Mouse (Mus musculus): ENCODE measurements around the gene Gm20388. TPM values are rescaled to one million over a fixed set of nuclear protein-coding genes. Genes with fewer than 3 reads are reported as not detected.

The Gm20388 gene
- polyA plus RNA-seq, 1 experiment from 2014 or later: 5.3 TPM

- Histone ChIP-seq H3K4me2 (no peak overlapping the region), H3K4me1 (replicated peaks; ENCODE audit: control insufficient read depth, insufficient read depth, low read length) (peaks cover 33% of the 10 kb centered on the region), H3K9me3 (ENCODE audit: control insufficient read depth, low read length) (no peaks in the 10 kb centered on the region), H3K27ac (ENCODE audit: low read depth, low read length) (no peak overlapping the region), H3K27me3 (replicated peaks; ENCODE audit: control insufficient read depth, insufficient read depth, low read length) (no peaks in the 10 kb centered on the region), H3K4me3 (ENCODE audit: low read depth, low read length) (no peak overlapping the region), H3K36me3 (ENCODE audit: control insufficient read depth, insufficient read depth, low read length) (no peaks in the 10 kb centered on the region), H3K9ac (ENCODE audit: low read depth, low read length) (no peak overlapping the region)
- 89% methylated on average over 5 of the region's 5 CpGs for WGBS
- DNase-seq (ENCODE audit: low spot score) (no peak), ATAC-seq (replicated peaks; ENCODE audit: low FRiP score) (no peak)
These were observed 4378.9 kb downstream of the Gm20388 start for GRCm38 (mm10) chr8:124289481-124290050.

GRCm38 (mm10) chr8:124290911-124291691 lies 4380.5 kb downstream of the Gm20388 start:
- H3K27me3 ChIP-seq (replicated peaks; ENCODE audit: control insufficient read depth, insufficient read depth, low read length): no peaks in the 10 kb centered on the region
- ATAC-seq (replicated peaks; ENCODE audit: low FRiP score) (no peak), DNase-seq (ENCODE audit: low spot score) (no peak)
- no peaks in the 10 kb centered on the region for H3K9me3 ChIP-seq (ENCODE audit: control insufficient read depth, low read length)
- WGBS: 82% methylated on average over 9 of the region's 9 CpGs
- H3K27ac ChIP-seq (ENCODE audit: low read depth, low read length): no peak overlapping the region
- no peak overlapping the region for H3K9ac ChIP-seq (ENCODE audit: low read depth, low read length)
- H3K36me3 ChIP-seq (ENCODE audit: control insufficient read depth, insufficient read depth, low read length): no peaks in the 10 kb centered on the region
- no peak overlapping the region for H3K4me3 ChIP-seq (ENCODE audit: low read depth, low read length)
- H3K4me1 ChIP-seq (replicated peaks; ENCODE audit: control insufficient read depth, insufficient read depth, low read length): peaks cover 35% of the 10 kb centered on the region
- no peak overlapping the region for H3K4me2 ChIP-seq

- WGBS: 87% methylated on average over 5 of the region's 5 CpGs
- DNase-seq (ENCODE audit: low spot score): no peak
- no peak overlapping the region for H3K27ac ChIP-seq (ENCODE audit: low read depth, low read length)
- ATAC-seq (replicated peaks; ENCODE audit: low FRiP score): no peak
- no peaks in the 10 kb centered on the region for H3K9me3 ChIP-seq (ENCODE audit: control insufficient read depth, low read length)
- H3K9ac ChIP-seq (ENCODE audit: low read depth, low read length): no peak overlapping the region
- no peaks in the 10 kb centered on the region for H3K27me3 ChIP-seq (replicated peaks; ENCODE audit: control insufficient read depth, insufficient read depth, low read length)
- H3K4me1 ChIP-seq (replicated peaks; ENCODE audit: control insufficient read depth, insufficient read depth, low read length): peaks cover 33% of the 10 kb centered on the region
- H3K4me2 ChIP-seq: no peak overlapping the region
- H3K36me3 ChIP-seq (ENCODE audit: control insufficient read depth, insufficient read depth, low read length): no peaks in the 10 kb centered on the region
- no peak overlapping the region for H3K4me3 ChIP-seq (ENCODE audit: low read depth, low read length)
These were observed 4381.1 kb downstream of the Gm20388 start for GRCm38 (mm10) chr8:124291693-124292092.

- Histone ChIP-seq H3K9me3 (ENCODE audit: control insufficient read depth, low read length) (no peaks in the 10 kb centered on the region), H3K36me3 (ENCODE audit: control insufficient read depth, insufficient read depth, low read length) (no peaks in the 10 kb centered on the region), H3K4me3 (ENCODE audit: low read depth, low read length) (no peak overlapping the region), H3K9ac (ENCODE audit: low read depth, low read length) (no peak overlapping the region), H3K4me2 (no peak overlapping the region), H3K4me1 (replicated peaks; ENCODE audit: control insufficient read depth, insufficient read depth, low read length) (peaks cover 27% of the 10 kb centered on the region), H3K27ac (ENCODE audit: low read depth, low read length) (no peak overlapping the region), H3K27me3 (replicated peaks; ENCODE audit: control insufficient read depth, insufficient read depth, low read length) (no peaks in the 10 kb centered on the region)
- no peak for DNase-seq (ENCODE audit: low spot score)
- WGBS: 74% methylated on average over 9 of the region's 9 CpGs
- ATAC-seq (replicated peaks; ENCODE audit: low FRiP score): no peak
These were observed 4382.3 kb downstream of the Gm20388 start for GRCm38 (mm10) chr8:124292965-124293364.

GRCm38 (mm10) chr8:124294425-124294824 lies 4383.8 kb downstream of the Gm20388 start:
- Histone ChIP-seq H3K27ac (ENCODE audit: low read depth, low read length) (peak overlapping the region; percentile 64), H3K4me3 (ENCODE audit: low read depth, low read length) (no peak overlapping the region), H3K27me3 (replicated peaks; ENCODE audit: control insufficient read depth, insufficient read depth, low read length) (no peaks in the 10 kb centered on the region), H3K4me1 (replicated peaks; ENCODE audit: control insufficient read depth, insufficient read depth, low read length) (peaks cover 27% of the 10 kb centered on the region), H3K4me2 (peak overlapping the region; percentile 44), H3K9ac (ENCODE audit: low read depth, low read length) (no peak overlapping the region), H3K9me3 (ENCODE audit: control insufficient read depth, low read length) (no peaks in the 10 kb centered on the region), H3K36me3 (ENCODE audit: control insufficient read depth, insufficient read depth, low read length) (no peaks in the 10 kb centered on the region)
- ATAC-seq (replicated peaks; ENCODE audit: low FRiP score) (peak; percentile 60), DNase-seq (ENCODE audit: low spot score) (no peak)
- 27% methylated on average over 6 of the region's 6 CpGs for WGBS

- whole genome bisulfite sequencing: 37% methylated on average over 10 of the region's 10 CpGs
- Histone ChIP-seq H3K4me2 (peak overlapping the region; percentile 44), H3K9me3 (ENCODE audit: control insufficient read depth, low read length) (no peaks in the 10 kb centered on the region)
These were observed 4384.3 kb downstream of the Gm20388 start for GRCm38 (mm10) chr8:124294900-124295299.

GRCm38 (mm10) chr8:124295357-124295756 lies 4384.7 kb downstream of the Gm20388 start:
- Histone ChIP-seq H3K4me3 (ENCODE audit: low read depth, low read length) (no peak overlapping the region), H3K9ac (ENCODE audit: low read depth, low read length) (no peak overlapping the region), H3K27ac (ENCODE audit: low read depth, low read length) (peak overlapping the region; percentile 64; the same call in 1 of the 2 replicates), H3K9me3 (ENCODE audit: control insufficient read depth, low read length) (no peaks in the 10 kb centered on the region), H3K36me3 (ENCODE audit: control insufficient read depth, insufficient read depth, low read length) (no peaks in the 10 kb centered on the region), H3K4me2 (peak overlapping the region; percentile 44), H3K4me1 (replicated peaks; ENCODE audit: control insufficient read depth, insufficient read depth, low read length) (peaks cover 27% of the 10 kb centered on the region), H3K27me3 (replicated peaks; ENCODE audit: control insufficient read depth, insufficient read depth, low read length) (no peaks in the 10 kb centered on the region)
- no peak for ATAC-seq (replicated peaks; ENCODE audit: low FRiP score)
- no peak for DNase-seq (ENCODE audit: low spot score)
- WGBS: 53% methylated on average over 6 of the region's 6 CpGs

More at GRCm38 (mm10) chr8:124294900-124295299, 4384.3 kb downstream of the Gm20388 start:
- no peak overlapping the region for H3K9ac ChIP-seq (ENCODE audit: low read depth, low read length)
- H3K36me3 ChIP-seq (ENCODE audit: control insufficient read depth, insufficient read depth, low read length): no peaks in the 10 kb centered on the region
- no peak overlapping the region for H3K4me3 ChIP-seq (ENCODE audit: low read depth, low read length)
- no peak; the same call in 1 of the 2 replicates for ATAC-seq (replicated peaks; ENCODE audit: low FRiP score)
- no peaks in the 10 kb centered on the region for H3K27me3 ChIP-seq (replicated peaks; ENCODE audit: control insufficient read depth, insufficient read depth, low read length)
- H3K27ac ChIP-seq (ENCODE audit: low read depth, low read length): peak overlapping the region; percentile 64; the same call in 1 of the 2 replicates
- no peak for DNase-seq (ENCODE audit: low spot score)
- peaks cover 27% of the 10 kb centered on the region for H3K4me1 ChIP-seq (replicated peaks; ENCODE audit: control insufficient read depth, insufficient read depth, low read length)

GRCm38 (mm10) chr8:124301512-124301911 lies 4390.9 kb downstream of the Gm20388 start:
- WGBS: 63% methylated on average over 4 of the region's 4 CpGs
- peaks cover 2% of the 10 kb centered on the region; the same call in 1 of the 2 replicates for H3K4me1 ChIP-seq (replicated peaks; ENCODE audit: control insufficient read depth, insufficient read depth, low read length)
- H3K9me3 ChIP-seq (ENCODE audit: control insufficient read depth, low read length): no peaks in the 10 kb centered on the region
- H3K4me2 ChIP-seq: no peak overlapping the region
- no peak overlapping the region for H3K9ac ChIP-seq (ENCODE audit: low read depth, low read length)
- H3K27me3 ChIP-seq (replicated peaks; ENCODE audit: control insufficient read depth, insufficient read depth, low read length): no peaks in the 10 kb centered on the region
- H3K27ac ChIP-seq (ENCODE audit: low read depth, low read length): no peak overlapping the region
- DNase-seq (ENCODE audit: low spot score) (no peak), ATAC-seq (replicated peaks; ENCODE audit: low FRiP score) (no peak)
- H3K36me3 ChIP-seq (ENCODE audit: control insufficient read depth, insufficient read depth, low read length): no peaks in the 10 kb centered on the region
- H3K4me3 ChIP-seq (ENCODE audit: low read depth, low read length): no peak overlapping the region
